Mouse (Mus musculus) thymus, postnatal 36 days (tissue): Measurements from ENCODE around the gene Klhl7.

Experiments
- DNase-seq, 2 experiments: peaks; one replicate each; pipeline ENCODE4 v3.0.0; 2022; ENCODE audit warnings: mixed read lengths in 2 of 2

Gene Klhl7

DNA sequence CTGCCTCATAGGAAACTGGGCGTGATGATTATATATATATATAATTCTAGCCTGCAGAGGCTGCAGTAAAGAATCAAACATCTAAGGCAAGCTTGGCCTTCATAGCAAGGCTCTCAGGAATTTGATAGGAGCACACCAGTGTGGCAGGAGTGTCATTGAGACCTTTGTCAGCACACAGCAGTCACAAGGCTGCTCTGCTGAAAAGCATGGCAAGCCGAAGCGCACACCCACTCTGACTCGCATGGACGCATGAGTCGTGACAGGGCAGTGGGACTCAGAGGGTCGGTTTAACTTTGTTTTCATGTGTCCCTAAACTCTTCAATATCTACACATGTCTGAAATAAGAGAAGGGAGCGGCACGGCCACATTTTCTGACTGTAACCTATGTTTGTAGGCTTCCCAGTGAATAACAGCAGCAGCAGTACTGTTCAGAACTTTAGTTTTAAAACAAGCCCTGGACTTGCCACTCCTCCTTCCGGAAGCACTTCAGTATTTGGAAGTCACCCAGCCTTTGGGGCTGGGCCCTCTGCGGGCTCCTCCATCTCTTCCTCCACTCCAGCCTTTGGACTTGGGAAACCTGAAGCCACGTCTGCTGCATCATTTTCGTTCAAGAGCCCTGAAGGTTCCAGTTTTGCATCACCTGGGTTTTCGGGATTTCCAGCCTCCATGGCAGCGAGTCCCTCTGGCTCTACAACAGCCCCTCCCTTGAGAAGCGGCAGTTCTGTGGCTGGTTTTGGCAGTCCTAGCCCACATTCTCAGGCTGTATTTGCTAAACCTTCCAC, 81.3 kb downstream of the Klhl7 start:
- DNase-seq = no peak

- no peak for DNase-seq
Measured at GRCm38 (mm10) chr5:24182296-24182734, 81.9 kb downstream of the Klhl7 start.

DNA sequence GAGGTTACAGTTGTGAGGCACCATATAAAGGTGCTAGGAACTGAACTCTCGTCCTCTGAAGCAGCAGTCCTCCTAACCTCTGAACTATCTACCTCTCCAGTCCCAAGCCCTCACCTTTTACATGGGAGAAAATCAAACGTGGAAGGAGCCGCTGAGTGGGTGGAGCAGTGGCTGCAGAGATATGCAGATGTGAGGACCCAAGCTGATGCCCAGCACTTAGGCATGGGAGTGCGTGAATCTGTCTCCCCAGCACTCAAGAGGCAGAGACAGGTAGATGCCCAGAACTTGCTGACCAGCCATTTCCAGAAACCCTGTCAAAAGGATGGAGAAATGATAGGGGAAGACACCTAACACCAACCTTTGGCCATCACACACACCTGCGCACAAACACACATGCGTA, 82.7 kb downstream of the Klhl7 start:
- no peak for DNase-seq

GRCm38 (mm10) chr5:24184011-24184410, 83.6 kb downstream of the Klhl7 start:
- DNase-seq = no peak

GRCm38 (mm10) chr5:24188476-24188875, 88.1 kb downstream of the Klhl7 start:
- no peak for DNase-seq

- DNase-seq = no peak
Measured at GRCm38 (mm10) chr5:24191821-24192220, 91.4 kb downstream of the Klhl7 start.

GRCm38 (mm10) chr5:24201006-24201405, 100.6 kb downstream of the Klhl7 start:
- DNase-seq = no peak

DNA sequence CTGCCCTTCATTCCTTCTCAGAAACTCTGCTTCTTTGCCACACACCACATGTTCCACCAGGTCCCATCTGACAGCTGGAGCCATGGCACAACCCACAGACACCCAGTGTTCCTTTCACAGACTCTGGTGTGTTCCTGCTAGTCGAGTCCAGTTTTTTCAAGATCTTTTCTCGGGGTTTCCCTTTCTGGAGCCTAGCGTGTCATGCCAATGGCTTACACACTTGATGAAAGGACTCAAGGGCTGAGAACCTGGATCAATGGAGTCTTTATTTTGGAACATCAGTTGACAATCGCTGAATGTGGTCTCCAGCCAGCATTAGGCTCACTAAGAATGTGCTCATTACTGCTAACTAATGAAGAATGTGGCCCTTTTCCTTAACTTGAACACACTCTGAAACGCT, 102.1 kb downstream of the Klhl7 start:
- DNase-seq = no peak

GRCm38 (mm10) chr5:24203266-24203665, 102.9 kb downstream of the Klhl7 start:
- no peak for DNase-seq

- no peak for DNase-seq
Measured at GRCm38 (mm10) chr5:24207965-24208364, 107.6 kb downstream of the Klhl7 start.

- DNase-seq = no peak
Measured at GRCm38 (mm10) chr5:24208505-24208904, 108.1 kb downstream of the Klhl7 start.
